Mouse (Mus musculus) brain, embryonic 14.5 days (tissue): ENCODE results near the gene Asna1.

Experiments
- CTCF ChIP-seq: fragments of 200-500 bp; IDR thresholded peaks from 2 replicates; pipeline ENCODE4 v1.5.1; 2012; ENCODE audit warnings: inconsistent platforms, mild to moderate bottlenecking, moderate library complexity, borderline replicate concordance; ENCODE audit not compliant: insufficient read depth, insufficient read length; ENCODE audit errors: extremely low read depth
- POLR2A ChIP-seq: fragments of 200-500 bp; IDR thresholded peaks from 2 replicates; pipeline ENCODE4 v1.6.1; 2012; ENCODE audit warnings: mild to moderate bottlenecking, inconsistent platforms, borderline replicate concordance; ENCODE audit not compliant: poor library complexity, insufficient read depth, insufficient read length, severe bottlenecking; ENCODE audit errors: extremely low read depth

GRCm38 (mm10) chr8:85016724-85017123 is 8.4 kb downstream of the Asna1 start:
- TF ChIP-seq CTCF (no peak), POLR2A (no peak)
